Mouse (Mus musculus) right cerebral cortex, adult 2 months (tissue): Measurements from ENCODE around the gene Rab11fip4.
"Not testable (repeated sequence)": the region's sequence is repeated elsewhere in the genome, so short reads cannot be mapped to it uniquely, and the experiment has no call there.

Source experiments
- DNase-seq, 2 experiments: peaks; one replicate each; pipeline ENCODE4 v3.0.0; 2021 to 2022; ENCODE audit warnings: low spot score in 2 of 2

Rab11fip4 gene

GRCm38 (mm10) chr11:79678363-79679153 is 87.5 kb downstream of the Rab11fip4 start:
- DNase-seq = no peak

- DNase-seq = no peak
Measured at GRCm38 (mm10) chr11:79679929-79680328, 88.9 kb downstream of the Rab11fip4 start.

DNA sequence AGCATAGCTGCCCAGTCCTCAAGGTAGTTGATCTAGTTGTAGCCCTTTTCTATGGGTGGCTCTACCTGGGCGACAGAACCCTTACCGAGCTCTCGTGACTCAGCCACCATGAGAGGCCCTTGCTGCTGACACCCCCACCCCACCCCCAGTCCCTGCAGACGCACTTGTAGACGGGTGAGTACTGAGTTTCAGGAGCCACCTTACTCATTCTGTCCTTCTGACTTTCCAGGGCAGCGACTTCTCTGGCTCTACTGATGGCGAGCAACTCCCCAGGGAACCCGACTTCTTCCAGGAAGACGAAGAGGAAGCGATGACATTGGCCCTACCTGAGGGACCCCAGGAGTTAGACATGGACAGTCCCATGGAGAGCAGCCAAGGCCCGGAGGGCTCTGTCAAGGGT is 89.5 kb downstream of the Rab11fip4 start:
- no peak for DNase-seq

DNA sequence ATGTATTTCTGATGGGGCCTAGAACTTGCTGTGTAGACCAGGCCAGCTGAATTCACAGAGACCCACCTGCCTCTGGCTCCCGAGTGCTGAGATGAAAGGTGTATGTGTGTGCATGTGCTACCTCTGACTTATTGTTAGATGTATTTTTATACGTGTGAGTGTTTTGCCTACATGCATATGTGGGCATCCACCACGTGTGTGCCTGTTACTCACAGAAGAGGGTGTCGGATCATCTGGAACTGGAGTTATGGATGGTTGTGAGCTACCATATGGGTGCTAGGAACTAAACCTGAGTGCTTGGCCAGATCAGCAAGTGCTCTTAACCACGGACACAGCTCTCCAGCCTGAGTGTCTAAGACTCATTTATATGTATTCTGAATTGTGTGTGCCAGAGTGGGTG is 90.2 kb downstream of the Rab11fip4 start:
- DNase-seq = no peak

GRCm38 (mm10) chr11:79681798-79682197 is 90.8 kb downstream of the Rab11fip4 start:
- DNase-seq = no peak

- no peak for DNase-seq
Measured at GRCm38 (mm10) chr11:79685109-79685508, 94.1 kb downstream of the Rab11fip4 start.

DNA sequence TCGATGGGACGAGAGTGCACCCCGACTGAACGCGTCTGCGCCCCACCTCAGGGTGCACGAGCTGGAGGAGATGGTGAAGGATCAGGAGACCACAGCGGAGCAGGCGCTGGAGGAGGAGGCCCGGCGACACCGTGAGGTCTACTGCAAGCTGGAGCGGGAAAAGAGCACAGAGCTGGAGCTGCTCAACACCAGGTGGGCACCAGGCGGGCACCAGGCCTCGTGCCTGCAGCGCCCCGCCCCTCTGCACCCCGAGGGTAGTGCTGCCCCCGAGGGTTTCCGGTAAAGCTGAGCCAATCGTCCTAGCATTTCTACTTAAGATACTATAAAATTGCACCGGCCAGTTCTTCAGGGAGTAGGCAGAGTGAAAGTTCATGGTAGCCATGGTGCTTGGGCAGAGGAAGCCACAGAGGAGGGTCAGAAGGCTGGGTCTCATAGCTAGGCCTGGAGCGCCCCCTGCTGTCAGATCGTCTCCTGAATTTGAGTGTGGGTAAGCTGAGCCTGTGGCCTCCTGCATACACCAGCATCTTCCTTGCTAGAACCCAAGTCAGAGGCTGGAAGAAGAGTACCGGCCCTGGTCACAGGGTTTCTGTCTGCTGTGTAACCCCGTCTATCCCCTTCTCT is 95.6 kb downstream of the Rab11fip4 start:
- DNase-seq = peak; percentile 91 to 94

- DNase-seq = no peak
Measured at GRCm38 (mm10) chr11:79689916-79690315, 98.9 kb downstream of the Rab11fip4 start.

DNA sequence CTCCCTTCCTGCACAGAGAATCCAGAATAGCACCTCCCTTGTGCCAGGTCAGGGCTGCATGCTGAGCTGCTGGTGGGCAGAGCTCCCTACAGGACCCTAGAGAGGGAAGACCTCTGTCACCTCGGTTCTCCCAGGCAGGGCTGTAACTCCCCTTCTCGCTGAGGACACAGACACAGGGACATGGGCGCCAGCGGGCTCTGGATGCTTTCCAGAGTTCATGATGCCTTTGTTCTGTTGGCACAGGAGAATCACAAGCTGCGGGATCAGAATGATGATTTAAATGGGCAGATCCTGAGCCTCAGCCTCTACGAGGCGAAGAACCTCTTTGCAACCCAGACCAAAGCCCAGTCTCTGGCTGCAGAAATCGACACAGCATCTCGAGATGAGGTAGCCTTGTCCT is 100.5 kb downstream of the Rab11fip4 start:
- DNase-seq = no peak

GRCm38 (mm10) chr11:79696390-79697307 is 105.6 kb downstream of the Rab11fip4 start:
- no peak for DNase-seq

DNA sequence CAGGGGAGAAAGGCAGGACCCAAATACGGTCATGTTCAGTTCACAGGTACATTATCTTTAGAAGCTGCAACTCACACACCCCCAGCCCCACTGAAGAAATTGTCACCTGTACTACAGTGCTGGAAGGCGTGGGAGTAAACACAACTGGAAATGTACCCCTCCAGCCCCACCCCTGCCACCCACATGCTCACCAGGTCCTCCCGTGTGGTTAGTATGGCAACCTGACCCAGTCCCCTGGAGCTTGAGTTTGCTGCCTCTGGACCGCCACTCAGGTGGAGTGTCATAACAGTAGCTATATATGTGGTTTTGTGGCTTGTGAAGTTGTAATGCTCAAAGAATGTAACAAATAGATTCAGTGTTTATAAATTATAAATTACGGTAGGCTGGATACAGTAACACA is 107.1 kb downstream of the Rab11fip4 start:
- no peak for DNase-seq

- DNase-seq = not testable (repeated sequence)
Measured at GRCm38 (mm10) chr11:79698542-79698941, 107.5 kb downstream of the Rab11fip4 start.

GRCm38 (mm10) chr11:79701466-79701865 is 110.5 kb downstream of the Rab11fip4 start:
- no peak for DNase-seq

GRCm38 (mm10) chr11:79702092-79702491 is 111.1 kb downstream of the Rab11fip4 start:
- DNase-seq = no peak

GRCm38 (mm10) chr11:79703452-79703851 is 112.4 kb downstream of the Rab11fip4 start:
- DNase-seq = peak in 1 of 2 experiments; percentile 44

GRCm38 (mm10) chr11:79703885-79704291 is 112.9 kb downstream of the Rab11fip4 start:
- DNase-seq = peak; percentile 59 to 63

DNA sequence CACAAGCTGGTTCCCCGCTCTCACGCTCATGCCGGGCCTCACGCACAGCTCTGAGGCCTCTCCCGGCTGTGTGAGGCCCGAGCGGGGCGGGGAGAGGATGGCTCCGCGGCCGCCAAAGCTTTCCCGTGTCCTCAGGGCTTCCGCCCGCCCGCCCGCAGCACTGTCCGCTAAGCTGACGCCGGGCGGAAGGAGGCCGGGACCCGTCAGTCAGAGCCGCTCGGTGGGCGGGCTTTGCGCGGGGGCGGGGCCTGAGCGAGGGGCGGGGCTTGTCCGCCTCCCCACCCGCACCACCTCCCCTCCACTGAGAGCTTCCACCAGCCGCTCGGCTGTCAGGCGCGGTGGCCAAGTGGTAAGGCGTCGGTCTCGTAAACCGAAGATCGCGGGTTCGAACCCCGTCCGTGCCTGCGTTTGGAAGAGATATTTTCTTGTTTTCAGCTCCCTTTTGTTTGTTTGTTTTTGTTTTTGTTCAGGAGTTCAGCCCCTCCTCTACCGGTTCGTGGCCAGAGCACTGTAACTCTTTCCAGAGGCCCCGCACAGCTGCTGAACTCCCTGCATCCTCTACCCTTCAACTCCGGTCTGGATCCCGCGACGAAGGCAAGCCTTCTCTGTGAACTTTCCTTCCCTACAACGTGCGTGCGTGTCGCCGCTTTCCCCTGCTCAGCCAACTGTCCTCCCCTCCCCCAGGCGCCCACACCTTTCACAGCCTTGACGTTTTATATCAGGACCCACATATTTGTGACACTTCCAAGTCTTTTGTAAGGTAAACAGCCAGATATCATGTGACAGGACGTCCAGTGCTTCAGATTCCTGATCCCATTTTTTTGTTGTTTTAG is 113.5 kb downstream of the Rab11fip4 start:
- peak; percentile 97 to 99 for DNase-seq

GRCm38 (mm10) chr11:79707084-79707483 is 116.1 kb downstream of the Rab11fip4 start:
- DNase-seq = no peak

DNA sequence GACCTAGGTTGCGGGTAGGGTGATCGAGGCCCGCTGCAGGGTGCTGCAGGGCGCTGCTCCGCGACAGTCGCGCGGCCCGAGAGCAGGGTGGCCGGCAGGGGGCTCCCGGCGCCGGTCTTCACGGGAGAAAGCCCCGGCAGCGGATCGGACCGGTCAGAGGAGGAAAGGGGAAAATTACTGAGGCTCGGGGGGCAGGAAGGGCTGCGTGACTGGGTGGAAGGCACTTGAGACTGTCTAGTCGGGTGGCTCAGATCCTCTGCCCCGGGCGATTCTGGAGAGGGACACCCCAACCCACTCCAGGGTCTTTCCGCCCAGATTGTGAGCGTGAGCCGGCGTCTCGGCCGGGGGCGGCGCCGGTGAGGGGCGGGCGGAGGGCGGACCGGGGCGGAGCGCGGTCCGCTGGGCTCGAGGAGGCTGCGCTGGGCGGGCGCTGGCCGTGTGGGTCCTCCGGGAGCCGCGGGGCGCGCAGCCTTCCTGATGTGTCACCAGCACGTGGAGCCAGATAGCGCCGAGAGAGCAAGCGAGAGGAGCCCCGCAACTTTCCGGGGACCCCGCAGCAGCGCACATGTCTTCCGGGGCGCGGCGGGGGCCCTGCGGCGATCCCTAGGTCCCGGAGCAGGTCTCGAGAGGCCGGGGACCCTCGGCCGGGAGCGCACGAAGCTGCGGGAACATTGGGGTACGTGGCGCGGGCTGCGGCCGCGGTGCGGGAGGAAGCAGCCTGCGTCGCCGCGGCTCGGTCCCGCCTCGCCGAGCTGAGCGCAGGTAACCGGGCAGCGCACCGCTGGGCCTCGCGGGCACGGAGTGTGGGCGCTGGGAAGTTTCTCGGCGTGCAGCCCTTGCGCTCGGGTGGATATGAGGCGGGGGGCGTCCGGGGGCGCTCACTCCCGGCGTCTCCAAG is 120.1 kb downstream of the Rab11fip4 start:
- peak; percentile 66 to 75 for DNase-seq

DNA sequence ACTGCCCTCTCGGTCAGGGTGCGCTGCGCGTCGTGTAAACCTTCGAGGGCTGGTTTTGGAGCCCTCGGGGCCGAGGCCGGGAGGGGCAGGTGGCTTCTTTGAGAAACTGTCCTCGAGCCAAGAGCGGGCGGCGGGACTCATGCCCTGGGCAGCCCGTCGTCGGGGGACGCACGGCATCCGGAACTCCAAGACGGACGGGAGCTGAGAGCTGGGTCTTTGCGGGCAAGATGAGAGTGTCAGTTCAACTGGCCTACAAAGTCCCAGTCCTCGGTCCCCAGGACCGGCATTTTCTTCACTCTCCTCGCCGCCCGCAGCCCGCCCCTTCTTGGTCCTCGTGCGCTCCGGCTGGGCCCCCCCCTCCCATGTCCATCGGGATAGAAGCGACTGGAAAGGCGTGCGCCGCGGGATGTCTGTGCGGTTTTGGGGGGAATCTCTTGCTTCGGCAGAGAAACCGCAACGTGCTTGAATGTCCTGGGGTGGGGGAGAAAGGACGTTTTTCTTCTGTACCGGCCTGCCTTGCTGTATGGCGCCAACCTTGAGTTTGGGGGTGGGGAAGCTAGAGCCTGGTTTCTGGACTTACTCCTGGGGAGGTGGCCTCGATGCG is 120.9 kb downstream of the Rab11fip4 start:
- no peak for DNase-seq
